Comparison of ENCODE assay signal across 7 mouse cellular contexts in the genomic region with DNA sequence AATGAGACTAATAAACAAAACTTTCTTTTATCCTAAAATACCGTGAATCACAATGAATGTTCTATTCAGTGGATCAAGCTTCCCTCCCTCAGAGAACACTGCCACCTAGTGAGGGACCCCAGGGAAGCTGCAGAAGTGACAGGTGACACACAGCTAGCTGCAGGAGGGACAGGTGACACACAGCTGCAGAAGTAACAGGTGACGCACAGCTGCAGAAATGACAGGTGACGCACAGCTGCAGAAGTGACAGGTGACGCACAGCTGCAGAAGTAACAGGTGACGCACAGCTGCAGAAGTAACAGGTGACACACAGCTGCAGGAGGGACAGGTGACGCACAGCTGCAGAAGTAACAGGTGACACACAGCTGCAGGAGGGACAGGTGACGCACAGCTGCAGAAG.
DNase-seq lines count a peak whose midpoint lies in the region; ATAC-seq and TF ChIP-seq lines count a peak whose summit lies in the region.
"Not testable (repeated sequence)": the region's sequence is repeated elsewhere in the genome, so short reads cannot be mapped to it uniquely, and the experiment has no call there.

No protein-coding gene starts in this region.

- DNase-seq in forebrain, postnatal 0 days, result peak; percentile 36
- peak; percentile 26 for DNase-seq in hindbrain, postnatal 0 days (ENCODE audit: low spot score)
- DNase-seq in layer of hippocampus, adult 2 months (ENCODE audit: low spot score in 2 of 2); lung, adult 2 months: not testable (repeated sequence)
- peak; percentile 39 for DNase-seq in midbrain, embryonic 14.5 days

- 84% methylated on average over 7 of the region's 7 CpGs for WGBS in forebrain, postnatal 0 days
- 78% methylated on average over 7 of the region's 7 CpGs for WGBS in hindbrain, postnatal 0 days
- 89% methylated on average over 7 of the region's 7 CpGs for WGBS in lung, adult 2 months
- WGBS in midbrain, embryonic 14.5 days, result 94% methylated on average over 7 of the region's 7 CpGs

- ATAC-seq in forebrain, postnatal 0 days; hindbrain, postnatal 0 days; midbrain, embryonic 14.5 days (ENCODE audit: low FRiP score, low TSS enrichment): not testable (repeated sequence)

- H3K4me3 ChIP-seq in C2C12 (ENCODE audit: insufficient read depth, poor library complexity, severe bottlenecking); bone marrow macrophage, adult 2 months (ENCODE audit: insufficient read depth, low read length); forebrain, postnatal 0 days (ENCODE audit: low read depth, low read length); hindbrain, postnatal 0 days (ENCODE audit: low read length); layer of hippocampus, adult 2 months; lung, adult 2 months (replicated peaks; ENCODE audit: extremely low read depth, low read depth, low read length); midbrain, embryonic 14.5 days (replicated peaks; ENCODE audit: low read depth, low read length): not testable (repeated sequence)

- H3K27ac ChIP-seq in bone marrow macrophage, adult 2 months (ENCODE audit: insufficient read depth, low read depth, low read length); forebrain, postnatal 0 days (ENCODE audit: low read depth, low read length); hindbrain, postnatal 0 days; layer of hippocampus, adult 2 months; midbrain, embryonic 14.5 days (replicated peaks; ENCODE audit: low read depth, low read length): not testable (repeated sequence)

- not testable (repeated sequence) for TF ChIP-seq CTCF in C2C12 (IDR thresholded peaks at IDR 0.05; ENCODE audit: control insufficient read depth, insufficient read depth, insufficient read length)
- 0 out of 2 replicates have a peak, but pooled peaks have one; percentile 27 for TF ChIP-seq CTCF in bone marrow macrophage, adult 2 months (IDR thresholded peaks at IDR 0.05; ENCODE audit: low read depth, low read length)
- peak; percentile 64 for TF ChIP-seq CTCF in forebrain, postnatal 0 days (IDR thresholded peaks at IDR 0.05; ENCODE audit: low read depth)
- TF ChIP-seq CTCF in hindbrain, postnatal 0 days (IDR thresholded peaks at IDR 0.05; ENCODE audit: low read depth), result peak; percentile 54
- TF ChIP-seq CTCF in layer of hippocampus, adult 2 months (conservative IDR thresholded peaks at IDR 0.05), result peak; percentile 65
- TF ChIP-seq CTCF in lung, adult 2 months (IDR thresholded peaks at IDR 0.05; ENCODE audit: insufficient read depth, low read length), result 0 out of 2 replicates have a peak, but pooled peaks have one; percentile 2

- not testable (repeated sequence) for H3K27me3 ChIP-seq in C2C12 (ENCODE audit: control insufficient read depth, insufficient read depth, insufficient read length); forebrain, postnatal 0 days (ENCODE audit: insufficient read depth, low read length); hindbrain, postnatal 0 days (ENCODE audit: insufficient read depth, low read length); midbrain, embryonic 14.5 days (ENCODE audit: control insufficient read depth, insufficient read depth, low read length)

- not testable (repeated sequence) for H3K9me3 ChIP-seq in forebrain, postnatal 0 days (ENCODE audit: low read length); hindbrain, postnatal 0 days (ENCODE audit: low read length); midbrain, embryonic 14.5 days (ENCODE audit: control insufficient read depth, low read length)

- not testable (repeated sequence) for H3K4me2 ChIP-seq in forebrain, postnatal 0 days (ENCODE audit: low read depth); hindbrain, postnatal 0 days (ENCODE audit: low read depth, low read length); midbrain, embryonic 14.5 days (ENCODE audit: low read length)

- H3K9ac ChIP-seq in forebrain, postnatal 0 days; hindbrain, postnatal 0 days (replicated peaks; ENCODE audit: low read length); midbrain, embryonic 14.5 days (replicated peaks; ENCODE audit: low read length): not testable (repeated sequence)

- not testable (repeated sequence) for H3K79me2 ChIP-seq in C2C12 (ENCODE audit: control insufficient read depth, insufficient read depth)

- H3K36me3 ChIP-seq in C2C12 (ENCODE audit: control insufficient read depth, insufficient read depth), result peaks cover 32% of the 10 kb centered on the region
- peaks cover 74% of the 10 kb centered on the region for H3K36me3 ChIP-seq in forebrain, postnatal 0 days (ENCODE audit: insufficient read depth)
- peaks cover 47% of the 10 kb centered on the region for H3K36me3 ChIP-seq in hindbrain, postnatal 0 days (ENCODE audit: insufficient read depth, low read length)
- H3K36me3 ChIP-seq in midbrain, embryonic 14.5 days (ENCODE audit: control insufficient read depth, insufficient read depth, low read length), result peaks cover 90% of the 10 kb centered on the region

- H3K4me1 ChIP-seq in bone marrow macrophage, adult 2 months (ENCODE audit: control insufficient read depth, insufficient read depth, low read length), result peaks cover 40% of the 10 kb centered on the region
- H3K4me1 ChIP-seq in forebrain, postnatal 0 days (ENCODE audit: insufficient read depth); hindbrain, postnatal 0 days (ENCODE audit: insufficient read depth, low read length); lung, adult 2 months (ENCODE audit: control insufficient read depth, insufficient read depth, low read length); midbrain, embryonic 14.5 days (ENCODE audit: control insufficient read depth, insufficient read depth, low read length): not testable (repeated sequence)

- TF ChIP-seq POLR2A in bone marrow macrophage, adult 2 months (IDR thresholded peaks at IDR 0.05; ENCODE audit: borderline replicate concordance, low read depth, low read length); lung, adult 2 months (IDR thresholded peaks at IDR 0.05; ENCODE audit: borderline replicate concordance, extremely low read depth, low read depth, low read length): not testable (repeated sequence)

- not testable (repeated sequence) for H3K79me3 ChIP-seq in C2C12 (ENCODE audit: low read depth)

- not testable (repeated sequence) for H3ac ChIP-seq in C2C12 (ENCODE audit: control insufficient read depth, insufficient read length, low read depth)

TF ChIP-seq in C2C12, 6 proteins besides CTCF, POLR2A, EP300 and RAD21:
- peak; percentile 72 for TF ChIP-seq MYOD1 (IDR thresholded peaks at IDR 0.05; ENCODE audit: control insufficient read depth, insufficient read length, low read depth)
